Mouse (Mus musculus): ENCODE data around the gene Nptn. TPM values are rescaled to one million over a fixed set of nuclear protein-coding genes. Genes with fewer than 3 reads are reported as not detected.
A peak's percentile ranks its signal among the peaks of the same experiment; 100 is the strongest.
"Not testable (repeated sequence)": the region's sequence is repeated elsewhere in the genome, so short reads cannot be mapped to it uniquely, and the experiment has no call there.

Nptn gene
- total RNA-seq, 2 experiments from 2014 or later, result 625 to 664 TPM

GRCm38 (mm10) chr9:58557457-58558455 is 24.3 kb upstream of the Nptn start:
- no peak for DNase-seq (ENCODE audit: low spot score in 2 of 2)

- no peak for DNase-seq (ENCODE audit: low spot score in 2 of 2)
Observed at GRCm38 (mm10) chr9:58560211-58560610, 21.8 kb upstream of the Nptn start.

- DNase-seq (ENCODE audit: low spot score in 2 of 2), result not testable (repeated sequence)
Observed at GRCm38 (mm10) chr9:58565945-58566344, 16.1 kb upstream of the Nptn start.

- no peak for DNase-seq (ENCODE audit: low spot score in 2 of 2)
Observed at GRCm38 (mm10) chr9:58567682-58568081, 14.4 kb upstream of the Nptn start.

- DNase-seq (ENCODE audit: low spot score in 2 of 2), result no peak
Observed at GRCm38 (mm10) chr9:58571001-58571400, 11.0 kb upstream of the Nptn start.

- DNase-seq (ENCODE audit: low spot score in 2 of 2), result peak; percentile 85 to 88
Observed at GRCm38 (mm10) chr9:58578669-58579068, 3.4 kb upstream of the Nptn start.

GRCm38 (mm10) chr9:58580453-58581195 is 1.4 kb upstream of the Nptn start:
- not testable (repeated sequence) for DNase-seq (ENCODE audit: low spot score in 2 of 2)

GRCm38 (mm10) chr9:58581283-58581930 is 633 bp upstream of the Nptn start:
- DNase-seq (ENCODE audit: low spot score in 2 of 2), result no peak

GRCm38 (mm10) chr9:58582581-58583266 is 684 bp downstream of the Nptn start:
- no peak for DNase-seq (ENCODE audit: low spot score in 2 of 2)

GRCm38 (mm10) chr9:58583267-58583641 is 1.2 kb downstream of the Nptn start:
- DNase-seq (ENCODE audit: low spot score in 2 of 2), result peak in 1 of 2 experiments; percentile 13

- DNase-seq (ENCODE audit: low spot score in 2 of 2), result no peak
Observed at GRCm38 (mm10) chr9:58584323-58584722, 2.3 kb downstream of the Nptn start.

- no peak for DNase-seq (ENCODE audit: low spot score in 2 of 2)
Observed at GRCm38 (mm10) chr9:58588657-58589056, 6.6 kb downstream of the Nptn start.

GRCm38 (mm10) chr9:58595313-58595712 is 13.3 kb downstream of the Nptn start:
- DNase-seq (ENCODE audit: low spot score in 2 of 2), result no peak

- no peak for DNase-seq (ENCODE audit: low spot score in 2 of 2)
Observed at GRCm38 (mm10) chr9:58613790-58614189, 31.8 kb downstream of the Nptn start.

GRCm38 (mm10) chr9:58615064-58615938 is 33.3 kb downstream of the Nptn start:
- no peak for DNase-seq (ENCODE audit: low spot score in 2 of 2)

- DNase-seq (ENCODE audit: low spot score in 2 of 2), result no peak
Observed at GRCm38 (mm10) chr9:58623009-58623408, 41.0 kb downstream of the Nptn start.

- no peak for DNase-seq (ENCODE audit: low spot score in 2 of 2)
Observed at GRCm38 (mm10) chr9:58627197-58627596, 45.2 kb downstream of the Nptn start.

- DNase-seq (ENCODE audit: low spot score in 2 of 2), result no peak
Observed at GRCm38 (mm10) chr9:58630441-58630840, 48.4 kb downstream of the Nptn start.

GRCm38 (mm10) chr9:58648406-58649264 is 66.6 kb downstream of the Nptn start:
- no peak for DNase-seq (ENCODE audit: low spot score in 2 of 2)
